Mouse (Mus musculus): ENCODE data around the gene Dennd1a.

Dennd1a gene

GRCm38 (mm10) chr2:37776611-37777411 lies 510.4 kb downstream of the Dennd1a start:
- DNase-seq (ENCODE audit: low read depth, low spot score) = no peak

DNA sequence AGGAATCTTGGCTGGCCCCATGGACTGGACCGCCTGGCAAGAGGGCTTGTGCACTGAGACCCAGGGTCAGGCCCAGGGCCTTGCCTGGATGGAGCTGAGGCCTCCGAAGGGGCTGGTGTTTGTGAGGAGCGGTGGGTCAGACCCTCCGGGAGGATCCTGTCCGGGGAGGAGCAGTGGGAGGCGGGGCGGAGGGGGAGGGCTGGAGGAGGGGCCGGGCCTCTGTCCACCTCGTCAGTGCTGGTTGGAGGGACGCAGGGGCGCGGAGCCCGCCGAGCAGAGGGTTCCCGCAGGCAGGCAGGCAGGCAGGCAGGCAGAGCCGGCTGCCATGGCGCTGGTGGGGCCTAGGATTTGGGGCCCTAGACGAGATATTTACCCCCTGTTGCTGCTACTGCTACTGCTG lies 511.2 kb downstream of the Dennd1a start, which contains the start of gene Crb2:
Gene Crb2 (plus strand): TSS at position 234 of the 400 bp plus-strand sequence.
- DNase-seq (ENCODE audit: low read depth, low spot score) = no peak

DNA sequence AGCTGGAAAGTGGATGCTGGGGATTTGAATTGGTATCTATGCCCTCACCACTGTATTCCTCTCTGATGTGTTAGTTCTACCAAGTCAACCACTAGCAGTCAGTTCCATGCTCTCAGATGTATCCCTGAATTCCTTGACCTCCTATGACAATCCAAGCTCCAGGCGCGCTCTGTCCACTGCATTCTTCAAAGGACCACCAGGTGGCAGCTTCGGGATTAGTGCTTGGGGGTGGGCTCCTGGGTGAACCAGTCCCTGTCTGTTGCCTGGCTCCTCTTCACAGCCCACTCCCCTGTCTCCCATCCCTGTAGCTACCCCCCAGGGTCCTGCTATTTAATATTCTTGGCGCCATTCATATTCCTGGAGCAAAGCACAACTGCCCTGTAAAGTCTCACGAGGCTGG lies 512.6 kb downstream of the Dennd1a start:
- DNase-seq (ENCODE audit: low read depth, low spot score) = peak; percentile 76

GRCm38 (mm10) chr2:37771618-37772285 lies 515.4 kb downstream of the Dennd1a start:
- DNase-seq (ENCODE audit: low read depth, low spot score) = peak; percentile 96

DNA sequence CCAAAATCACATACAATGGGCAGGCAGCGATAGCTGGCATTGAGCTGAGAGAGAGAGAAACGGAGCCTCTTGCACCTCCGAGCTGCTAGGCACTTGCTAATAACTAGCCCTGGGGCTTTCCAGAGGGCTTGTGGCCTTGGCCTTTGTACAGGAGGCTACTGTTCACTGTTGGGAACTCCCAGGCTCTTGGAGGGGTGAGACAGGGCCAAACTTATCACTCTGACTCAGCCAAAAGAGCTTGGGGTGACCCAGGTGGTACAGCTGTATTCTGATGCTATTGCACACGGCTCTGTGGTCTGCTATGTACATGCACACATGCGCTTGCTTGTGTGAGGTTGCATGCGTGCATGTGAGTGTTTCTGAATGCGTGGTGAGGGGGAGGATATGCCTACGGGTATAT lies 517.4 kb downstream of the Dennd1a start:
- peak; percentile 64 for DNase-seq (ENCODE audit: low read depth, low spot score)

DNA sequence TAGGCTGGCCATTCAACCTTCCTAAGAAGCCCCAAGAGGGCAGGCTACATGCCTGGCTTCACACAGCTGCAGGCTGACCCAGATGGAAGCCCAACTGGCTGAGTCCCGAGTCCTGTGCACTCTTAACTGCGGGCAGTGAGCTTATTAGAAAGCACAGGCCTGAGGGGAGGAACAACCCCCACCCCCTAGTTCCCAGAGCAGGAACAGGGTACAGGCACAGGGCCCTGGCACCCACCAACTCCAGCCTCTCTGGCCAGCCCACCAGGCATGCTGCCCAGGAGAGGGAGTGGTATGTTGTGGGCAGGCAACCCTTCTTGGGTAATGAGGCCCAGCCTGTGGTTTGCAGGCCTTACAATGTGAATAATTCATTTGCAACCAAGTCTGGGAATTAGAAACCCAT lies 518.3 kb downstream of the Dennd1a start:
- DNase-seq (ENCODE audit: low read depth, low spot score) = peak; percentile 76

DNA sequence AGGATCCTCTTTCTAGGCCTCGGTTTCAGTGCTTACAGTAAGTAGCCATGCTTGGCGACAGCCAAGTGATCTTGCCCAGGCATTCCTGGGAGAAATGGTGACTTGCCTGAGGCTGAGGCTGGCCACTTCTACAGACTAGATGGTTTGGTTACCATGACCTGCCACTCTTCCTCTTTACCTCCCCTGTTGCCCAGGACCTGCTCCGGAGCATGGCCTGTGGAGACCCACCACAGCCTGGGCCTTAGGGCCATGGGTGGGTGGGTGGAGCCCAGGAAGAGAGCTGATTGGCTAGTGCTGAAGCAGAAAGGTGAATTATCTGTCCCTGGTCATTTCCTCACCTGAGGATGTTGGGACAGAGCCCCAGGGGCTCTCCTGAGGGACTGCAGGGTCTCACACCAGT lies 519.5 kb downstream of the Dennd1a start:
- no peak for DNase-seq (ENCODE audit: low read depth, low spot score)

GRCm38 (mm10) chr2:37767080-37767547 lies 520.1 kb downstream of the Dennd1a start:
- peak; percentile 36 for DNase-seq (ENCODE audit: low read depth, low spot score)

DNA sequence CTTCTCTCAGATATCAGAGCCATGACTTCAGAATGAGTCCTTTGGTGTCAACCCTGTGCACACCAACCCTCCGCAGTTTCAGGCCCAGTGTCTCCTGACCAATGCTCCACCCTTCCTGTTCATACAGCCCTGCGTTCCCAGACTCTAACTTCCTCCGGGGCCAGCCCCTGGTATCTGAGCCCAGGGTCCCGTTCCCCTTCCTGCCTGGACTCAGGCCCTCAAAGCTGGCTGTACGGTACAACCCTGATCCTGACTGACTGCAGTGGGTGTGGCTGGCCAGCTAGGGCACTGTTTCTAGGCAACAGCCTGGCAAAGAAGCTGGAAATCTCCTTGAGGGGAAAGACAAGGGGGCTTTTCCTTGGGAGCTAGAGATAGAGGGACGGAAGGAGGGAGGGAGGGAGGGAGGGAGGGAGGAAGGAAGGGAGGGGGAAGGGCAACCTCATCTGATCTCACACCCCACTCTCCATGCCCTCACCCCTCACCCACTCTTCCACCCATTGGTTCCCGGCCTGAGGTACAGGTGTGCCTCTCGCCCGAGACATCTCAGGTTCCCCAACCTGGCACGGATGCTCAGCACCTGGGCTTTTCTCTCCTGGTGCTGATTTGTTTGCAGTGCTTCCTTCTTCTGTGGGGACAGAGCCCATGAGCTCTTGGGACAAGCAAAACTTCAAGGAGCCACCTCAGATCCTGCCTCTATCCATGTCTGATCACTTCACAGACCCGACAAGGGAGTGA lies 521.0 kb downstream of the Dennd1a start:
- no peak for DNase-seq (ENCODE audit: low read depth, low spot score)

DNA sequence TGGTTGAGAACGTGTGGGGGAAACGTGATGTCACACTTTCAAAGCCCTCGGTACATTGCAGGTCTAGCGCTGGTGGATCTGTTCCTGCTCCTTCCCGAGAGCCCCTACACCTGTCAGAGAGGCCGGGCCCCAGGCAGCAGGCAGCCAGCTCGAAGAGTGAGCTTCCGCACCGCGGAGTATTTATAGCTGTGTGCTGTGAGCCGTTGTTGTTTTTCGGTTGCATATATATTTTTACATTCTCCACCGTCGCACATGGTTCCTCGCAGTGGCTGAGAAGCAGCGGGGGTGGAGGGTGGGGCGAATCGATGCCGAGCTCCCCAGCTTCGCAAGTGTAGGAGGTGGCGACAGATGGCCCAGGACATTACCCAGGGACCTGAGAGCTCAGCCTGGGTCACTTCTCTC lies 522.1 kb downstream of the Dennd1a start:
- no peak for DNase-seq (ENCODE audit: low read depth, low spot score)

DNA sequence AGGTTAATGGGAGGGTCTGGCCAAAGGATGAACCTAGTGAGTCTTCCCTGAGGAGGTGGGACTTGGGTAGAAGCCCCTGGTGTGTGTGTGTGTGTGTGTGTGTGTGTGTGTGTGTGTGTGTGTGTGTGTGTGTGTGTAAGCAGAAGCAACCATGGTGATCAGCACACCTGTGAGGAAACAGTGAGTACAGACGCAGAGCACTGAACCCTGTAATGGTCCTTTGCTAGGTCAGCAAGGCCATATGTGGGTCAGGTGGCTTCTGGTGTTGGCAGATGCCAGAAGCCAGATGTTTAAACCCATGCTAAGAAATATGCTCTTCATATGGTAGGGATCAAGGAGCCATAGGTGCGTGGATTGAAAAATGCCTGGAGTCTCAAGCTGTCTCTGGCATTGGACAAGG lies 522.7 kb downstream of the Dennd1a start:
- no peak for DNase-seq (ENCODE audit: low read depth, low spot score)

GRCm38 (mm10) chr2:37763638-37764037 lies 523.6 kb downstream of the Dennd1a start:
- no peak for DNase-seq (ENCODE audit: low read depth, low spot score)

GRCm38 (mm10) chr2:37760633-37761032 lies 526.6 kb downstream of the Dennd1a start:
- no peak for DNase-seq (ENCODE audit: low read depth, low spot score)

DNA sequence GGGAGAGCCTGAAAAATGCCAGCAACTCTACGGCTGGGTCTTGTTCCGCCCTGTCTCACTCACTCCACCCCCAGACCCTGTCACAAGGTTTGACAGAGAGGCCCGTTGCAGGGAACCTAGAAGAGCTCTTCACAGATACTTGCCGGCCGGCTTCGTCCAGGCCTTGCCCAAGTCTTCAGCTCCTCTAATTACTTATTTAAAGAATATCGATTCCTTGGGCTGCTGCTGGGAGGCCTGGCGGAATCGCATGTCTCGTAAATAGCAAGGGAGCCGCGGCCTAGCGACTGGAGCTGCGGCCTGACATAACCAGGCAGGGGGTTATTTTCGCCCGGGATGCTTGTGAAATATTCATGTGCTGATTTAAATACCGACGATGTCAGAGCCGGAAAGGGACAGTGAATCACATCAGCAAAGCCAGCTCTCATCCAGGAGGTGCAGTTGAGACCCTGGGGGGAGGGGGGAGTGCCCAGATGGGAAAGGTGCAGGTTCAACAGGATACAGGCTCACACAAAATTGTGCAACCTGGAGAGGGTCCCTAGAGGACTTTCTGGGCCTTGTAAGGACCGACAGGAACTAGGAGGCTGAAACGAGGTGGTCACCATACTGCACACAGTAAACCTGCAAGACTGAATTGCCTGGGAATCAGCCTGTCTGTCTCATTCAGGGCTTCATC lies 528.7 kb downstream of the Dennd1a start:
- no peak for DNase-seq (ENCODE audit: low read depth, low spot score)

DNA sequence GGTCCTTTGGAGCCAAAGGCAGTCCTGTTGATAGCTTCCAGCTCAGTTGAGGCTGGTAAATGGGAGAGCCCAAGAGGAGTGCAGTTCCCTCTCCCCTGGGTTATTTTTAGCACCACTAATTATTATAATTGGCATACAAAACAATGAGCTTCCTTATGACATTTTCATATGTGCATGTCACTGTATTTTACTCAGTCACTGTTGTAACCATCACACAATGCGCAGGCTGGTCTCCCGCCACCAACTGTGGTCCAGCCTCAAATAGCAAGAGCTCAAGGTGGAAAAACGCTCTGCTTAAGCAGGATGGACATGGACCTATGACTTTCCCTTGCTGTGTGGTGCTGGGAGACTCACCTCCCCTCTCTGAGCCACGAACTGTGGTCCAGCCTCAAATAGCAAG lies 529.4 kb downstream of the Dennd1a start:
- DNase-seq (ENCODE audit: low read depth, low spot score) = no peak

DNA sequence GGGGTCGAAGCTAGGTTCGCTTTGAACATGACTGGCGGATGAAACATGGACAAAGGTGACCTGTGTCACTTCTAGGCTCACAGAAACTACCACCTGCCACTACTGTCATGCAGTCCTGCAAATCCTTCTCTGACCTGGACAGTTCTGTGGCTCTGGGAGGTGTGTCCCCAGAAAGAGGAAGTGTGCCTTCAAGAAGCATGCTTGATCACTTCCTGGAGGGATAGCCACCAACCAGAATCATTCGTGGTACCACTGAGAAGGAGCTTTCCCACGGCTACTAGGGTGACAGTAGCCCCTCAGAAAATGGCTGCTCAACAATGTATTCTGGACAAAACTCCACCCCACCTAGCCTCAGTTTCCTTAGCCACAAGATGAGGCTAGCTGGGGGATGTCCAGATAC lies 530.2 kb downstream of the Dennd1a start:
- DNase-seq (ENCODE audit: low read depth, low spot score) = no peak

DNA sequence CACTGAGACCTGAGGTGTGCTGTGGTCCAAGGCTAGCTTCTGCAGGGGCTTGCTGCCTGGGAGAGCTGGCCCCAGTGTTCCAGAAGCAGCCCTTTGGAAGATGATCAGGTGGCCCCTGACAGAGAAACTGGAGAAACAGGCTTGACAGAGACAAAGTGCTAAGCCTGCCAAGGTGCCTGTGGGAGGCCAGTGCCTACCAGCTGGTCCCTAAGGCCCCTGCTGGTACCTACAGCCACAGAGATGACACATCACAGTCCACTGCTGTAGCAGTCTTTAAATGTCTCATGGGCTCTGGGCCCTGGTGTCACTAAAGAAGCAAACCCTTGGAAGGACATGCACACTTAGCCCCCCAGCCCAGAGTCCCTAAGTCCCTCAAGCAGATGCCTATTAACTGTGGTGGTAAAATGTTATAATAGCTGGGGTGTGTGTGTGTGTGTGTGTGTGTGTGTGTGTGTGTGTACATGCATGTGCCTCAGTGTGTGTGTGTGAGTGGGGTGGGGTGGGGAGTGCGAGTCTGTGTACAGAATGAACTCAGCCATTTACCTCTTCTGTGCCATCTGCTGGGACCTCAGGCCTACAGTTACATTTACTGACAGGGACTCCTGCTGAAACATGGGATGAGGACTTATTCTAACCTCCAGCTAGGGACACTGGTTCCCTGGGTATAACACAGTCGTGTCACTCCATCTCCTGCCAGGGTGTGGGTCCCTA lies 530.8 kb downstream of the Dennd1a start:
- DNase-seq (ENCODE audit: low read depth, low spot score) = no peak

- no peak for DNase-seq (ENCODE audit: low read depth, low spot score)
Observed at GRCm38 (mm10) chr2:37751114-37751513, 536.1 kb downstream of the Dennd1a start.

DNA sequence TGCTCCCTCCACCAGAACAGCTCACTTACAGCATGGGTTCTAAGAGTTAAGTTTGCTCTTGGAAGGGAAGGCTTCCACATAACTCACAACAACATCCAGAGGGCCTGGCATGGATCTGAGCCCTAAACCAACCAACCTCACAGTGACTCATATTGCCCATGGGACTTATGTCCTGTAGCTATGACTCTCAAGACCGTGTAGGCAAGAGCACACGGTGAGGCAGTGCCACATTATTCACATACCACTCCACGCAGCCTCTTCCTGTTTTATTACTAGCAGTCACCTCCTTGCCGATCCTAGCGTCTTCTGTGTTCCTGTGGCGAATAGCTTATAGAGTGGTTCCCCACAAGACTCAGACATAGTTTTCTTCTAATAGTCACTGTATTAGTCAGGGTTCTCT lies 537.9 kb downstream of the Dennd1a start:
- DNase-seq (ENCODE audit: low read depth, low spot score) = no peak
